8 mouse cellular contexts compared by ENCODE assay signal in the genomic region with DNA sequence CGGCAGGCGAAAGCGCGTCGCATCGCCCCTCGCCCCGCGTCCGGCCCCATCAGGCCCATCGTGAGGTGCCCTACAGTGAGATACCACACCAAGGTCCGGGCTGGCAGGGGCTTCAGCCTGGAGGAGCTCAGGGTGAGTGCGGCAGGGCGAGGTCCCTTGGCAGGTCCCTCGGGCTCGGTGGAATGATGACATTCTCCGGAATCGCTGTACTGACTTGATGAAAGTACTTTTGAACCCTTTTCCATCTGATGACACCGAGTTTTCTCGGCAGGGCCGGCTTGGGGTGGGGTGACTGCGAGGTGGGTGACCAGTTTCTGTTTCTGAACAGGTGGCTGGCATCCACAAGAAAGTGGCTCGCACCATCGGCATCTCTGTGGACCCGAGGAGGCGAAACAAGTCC. TPM values are rescaled to one million over a fixed set of nuclear protein-coding genes. Genes with fewer than 3 reads are reported as not detected.
A peak's percentile ranks its signal among the peaks of the same experiment; 100 is the strongest.
DNase-seq lines count a peak whose midpoint lies in the region; ATAC-seq lines count a peak whose summit lies in the region.
"Not testable (repeated sequence)": the region's sequence is repeated elsewhere in the genome, so short reads cannot be mapped to it uniquely, and the experiment has no call there.

No protein-coding gene starts in this region.

- peak; percentile 22 for DNase-seq in CD4-positive helper T cell, adult 2 months (ENCODE audit: low read depth, low spot score)
- peak; percentile 25 for DNase-seq in cerebellum, adult 9-11 months
- peak; percentile 24 for DNase-seq in hindbrain, embryonic 11.5 days (ENCODE audit: low spot score)

- not testable (repeated sequence) for H3K27me3 ChIP-seq in forebrain, embryonic 15.5 days; hindbrain, embryonic 11.5 days (ENCODE audit: control insufficient read depth, insufficient read depth, low read length); kidney, embryonic 16.5 days (ENCODE audit: insufficient read depth, low read length); liver, embryonic 15.5 days; midbrain, embryonic 15.5 days (replicated peaks); stomach, embryonic 14.5 days (ENCODE audit: control insufficient read depth, insufficient read depth, low read length)

- H3K4me1 ChIP-seq in forebrain, embryonic 15.5 days, result peaks cover 19% of the 10 kb centered on the region
- not testable (repeated sequence) for H3K4me1 ChIP-seq in hindbrain, embryonic 11.5 days (replicated peaks; ENCODE audit: control insufficient read depth, insufficient read depth, low read length); stomach, embryonic 14.5 days (ENCODE audit: control insufficient read depth, insufficient read depth, low read length)
- peaks cover 17% of the 10 kb centered on the region for H3K4me1 ChIP-seq in kidney, embryonic 16.5 days (ENCODE audit: insufficient read depth, low read length)
- peaks cover 23% of the 10 kb centered on the region for H3K4me1 ChIP-seq in liver, embryonic 15.5 days (replicated peaks)
- H3K4me1 ChIP-seq in midbrain, embryonic 15.5 days, result peaks cover 17% of the 10 kb centered on the region

- H3K36me3 ChIP-seq in forebrain, embryonic 15.5 days, result peaks cover 24% of the 10 kb centered on the region
- peaks cover 13% of the 10 kb centered on the region for H3K36me3 ChIP-seq in hindbrain, embryonic 11.5 days (ENCODE audit: control insufficient read depth, insufficient read depth, low read length)
- peaks cover 28% of the 10 kb centered on the region for H3K36me3 ChIP-seq in kidney, embryonic 16.5 days (ENCODE audit: insufficient read depth, low read length)
- peaks cover 33% of the 10 kb centered on the region for H3K36me3 ChIP-seq in liver, embryonic 15.5 days (replicated peaks)
- H3K36me3 ChIP-seq in midbrain, embryonic 15.5 days (replicated peaks), result peaks cover 22% of the 10 kb centered on the region
- peaks cover 23% of the 10 kb centered on the region for H3K36me3 ChIP-seq in stomach, embryonic 14.5 days (ENCODE audit: control insufficient read depth, insufficient read depth, low read length)

- peak overlapping the region; percentile 95 for H3K9ac ChIP-seq in forebrain, embryonic 15.5 days (replicated peaks)
- H3K9ac ChIP-seq in hindbrain, embryonic 11.5 days (ENCODE audit: low read depth, low read length), result peak overlapping the region; percentile 95
- peak overlapping the region; percentile 97 for H3K9ac ChIP-seq in kidney, embryonic 16.5 days (replicated peaks; ENCODE audit: low read length)
- peak overlapping the region; percentile 89 for H3K9ac ChIP-seq in liver, embryonic 15.5 days
- peak overlapping the region; percentile 92 for H3K9ac ChIP-seq in midbrain, embryonic 15.5 days
- H3K9ac ChIP-seq in stomach, embryonic 14.5 days (replicated peaks; ENCODE audit: low read depth, low read length), result peak overlapping the region; percentile 63

- WGBS in forebrain, embryonic 15.5 days, result 1% methylated on average over 26 of the region's 26 CpGs
- 1% methylated on average over 25 of the region's 26 CpGs for WGBS in hindbrain, embryonic 11.5 days
- under 1% methylated on average over 26 of the region's 26 CpGs for WGBS in kidney, embryonic 16.5 days
- 1% methylated on average over 24 of the region's 26 CpGs for WGBS in liver, embryonic 15.5 days (ENCODE audit: insufficient replicate concordance)
- 3% methylated on average over 26 of the region's 26 CpGs for WGBS in midbrain, embryonic 15.5 days
- WGBS in stomach, embryonic 14.5 days, result 1% methylated on average over 25 of the region's 26 CpGs

- H3K4me2 ChIP-seq in forebrain, embryonic 15.5 days (replicated peaks), result peak overlapping the region; percentile 69
- peak overlapping the region; percentile 81 for H3K4me2 ChIP-seq in hindbrain, embryonic 11.5 days (replicated peaks; ENCODE audit: low read depth, low read length)
- H3K4me2 ChIP-seq in kidney, embryonic 16.5 days (replicated peaks; ENCODE audit: low read depth, low read length), result peak overlapping the region; percentile 90
- peak overlapping the region; percentile 87 for H3K4me2 ChIP-seq in liver, embryonic 15.5 days
- H3K4me2 ChIP-seq in midbrain, embryonic 15.5 days, result peak overlapping the region; percentile 81
- H3K4me2 ChIP-seq in stomach, embryonic 14.5 days (replicated peaks; ENCODE audit: low read depth, low read length), result peak overlapping the region; percentile 96

- ATAC-seq in forebrain, embryonic 15.5 days (replicated peaks), result peak; percentile 31; the same call in 1 of the 2 replicates
- 0 out of 2 replicates have a peak, but pooled peaks have one; percentile 19 for ATAC-seq in hindbrain, embryonic 11.5 days (ENCODE audit: low FRiP score)
- ATAC-seq in kidney, embryonic 16.5 days (ENCODE audit: low FRiP score, low TSS enrichment), result 0 out of 2 replicates have a peak, but pooled peaks have one; percentile 3
- not testable (repeated sequence) for ATAC-seq in liver, embryonic 15.5 days (ENCODE audit: insufficient read depth); midbrain, embryonic 15.5 days (replicated peaks); stomach, embryonic 14.5 days (ENCODE audit: insufficient number of reproducible peaks, insufficient read depth, low FRiP score, low read depth)

- not testable (repeated sequence) for H3K9me3 ChIP-seq in forebrain, embryonic 15.5 days; hindbrain, embryonic 11.5 days (ENCODE audit: control insufficient read depth, low read length); kidney, embryonic 16.5 days (ENCODE audit: low read length); liver, embryonic 15.5 days (replicated peaks); midbrain, embryonic 15.5 days; stomach, embryonic 14.5 days (ENCODE audit: control insufficient read depth, low read depth, low read length)

- H3K27ac ChIP-seq in forebrain, embryonic 15.5 days (replicated peaks), result peak overlapping the region; percentile 95; the same call in 1 of the 2 replicates
- H3K27ac ChIP-seq in hindbrain, embryonic 11.5 days (ENCODE audit: low read depth, low read length), result peak overlapping the region; percentile 93
- peak overlapping the region; percentile 93 for H3K27ac ChIP-seq in kidney, embryonic 16.5 days (ENCODE audit: low read length)
- peak overlapping the region; percentile 87 for H3K27ac ChIP-seq in liver, embryonic 15.5 days (replicated peaks)
- peak overlapping the region; percentile 88 for H3K27ac ChIP-seq in midbrain, embryonic 15.5 days
- H3K27ac ChIP-seq in stomach, embryonic 14.5 days (ENCODE audit: low read length), result peak overlapping the region; percentile 84; the same call in 1 of the 2 replicates

- peak overlapping the region; percentile 85 for H3K4me3 ChIP-seq in forebrain, embryonic 15.5 days
- peak overlapping the region; percentile 88 for H3K4me3 ChIP-seq in hindbrain, embryonic 11.5 days (ENCODE audit: low read depth, low read length)
- H3K4me3 ChIP-seq in kidney, embryonic 16.5 days (ENCODE audit: low read length), result peak overlapping the region; percentile 87
- H3K4me3 ChIP-seq in liver, embryonic 15.5 days (replicated peaks), result peak overlapping the region; percentile 84
- H3K4me3 ChIP-seq in midbrain, embryonic 15.5 days, result peak overlapping the region; percentile 60
- H3K4me3 ChIP-seq in stomach, embryonic 14.5 days (ENCODE audit: low read depth, low read length), result peak overlapping the region; percentile 72

RNA-seq across cellular contexts. Expression of a gene that starts 0.7 kb away (rescaled TPM):
- 886 and 899 TPM in 2 replicates for polyA plus RNA-seq in forebrain, embryonic 15.5 days (2015; fragmentation: Nextera tagmentation; extraction: Ambion mirVana)
- polyA plus RNA-seq in hindbrain, embryonic 11.5 days (2014; fragmentation: Nextera tagmentation; extraction: Ambion mirVana), result 1,308 and 1,334 TPM in 2 replicates
- polyA plus RNA-seq in kidney, embryonic 16.5 days (2015; fragmentation: Nextera tagmentation; extraction: Ambion mirVana), result 1,084 and 1,349 TPM in 2 replicates
- polyA plus RNA-seq in liver, embryonic 15.5 days (2015; fragmentation: Nextera tagmentation; extraction: Ambion mirVana), result 785 TPM in 2 replicates
- 632 and 634 TPM in 2 replicates for polyA plus RNA-seq in midbrain, embryonic 15.5 days (2015; fragmentation: Nextera tagmentation; extraction: Ambion mirVana)
- 1,772 and 1,775 TPM in 2 replicates for polyA plus RNA-seq in stomach, embryonic 14.5 days (2014; fragmentation: Nextera tagmentation; extraction: Ambion mirVana)

RNA-seq across cellular contexts. Expression of a gene that starts 14.3 kb away (rescaled TPM):
- polyA plus RNA-seq in forebrain, embryonic 15.5 days (2015; fragmentation: Nextera tagmentation; extraction: Ambion mirVana), result 2.5 and 3.2 TPM in 2 replicates
- 0.10 and 0.45 TPM in 2 replicates for polyA plus RNA-seq in hindbrain, embryonic 11.5 days (2014; fragmentation: Nextera tagmentation; extraction: Ambion mirVana)
- 1.8 and 2.1 TPM in 2 replicates for polyA plus RNA-seq in kidney, embryonic 16.5 days (2015; fragmentation: Nextera tagmentation; extraction: Ambion mirVana)
- 0.30 and 0.45 TPM in 2 replicates for polyA plus RNA-seq in liver, embryonic 15.5 days (2015; fragmentation: Nextera tagmentation; extraction: Ambion mirVana)
- 8.1 TPM in 2 replicates for polyA plus RNA-seq in midbrain, embryonic 15.5 days (2015; fragmentation: Nextera tagmentation; extraction: Ambion mirVana)
- 0.56 and 1.2 TPM in 2 replicates for polyA plus RNA-seq in stomach, embryonic 14.5 days (2014; fragmentation: Nextera tagmentation; extraction: Ambion mirVana)

RNA-seq across cellular contexts. Expression of a gene that starts 40.1 kb away (rescaled TPM):
- 47.0 and 47.2 TPM in 2 replicates for polyA plus RNA-seq in forebrain, embryonic 15.5 days (2015; fragmentation: Nextera tagmentation; extraction: Ambion mirVana)
- polyA plus RNA-seq in hindbrain, embryonic 11.5 days (2014; fragmentation: Nextera tagmentation; extraction: Ambion mirVana), result 39.6 and 45.8 TPM in 2 replicates
- polyA plus RNA-seq in kidney, embryonic 16.5 days (2015; fragmentation: Nextera tagmentation; extraction: Ambion mirVana), result 56.6 and 59.1 TPM in 2 replicates
- 20.8 and 21.2 TPM in 2 replicates for polyA plus RNA-seq in liver, embryonic 15.5 days (2015; fragmentation: Nextera tagmentation; extraction: Ambion mirVana)
- 48.7 and 49.0 TPM in 2 replicates for polyA plus RNA-seq in midbrain, embryonic 15.5 days (2015; fragmentation: Nextera tagmentation; extraction: Ambion mirVana)
- 47.6 and 54.3 TPM in 2 replicates for polyA plus RNA-seq in stomach, embryonic 14.5 days (2014; fragmentation: Nextera tagmentation; extraction: Ambion mirVana)

RNA-seq across cellular contexts. Expression of a gene that starts 55.3 kb away (rescaled TPM):
- polyA plus RNA-seq in forebrain, embryonic 15.5 days (2015; fragmentation: Nextera tagmentation; extraction: Ambion mirVana), result 0.69 and 1.0 TPM in 2 replicates
- polyA plus RNA-seq in hindbrain, embryonic 11.5 days (2014; fragmentation: Nextera tagmentation; extraction: Ambion mirVana), result 4.8 and 5.5 TPM in 2 replicates
- 10.5 and 12.6 TPM in 2 replicates for polyA plus RNA-seq in kidney, embryonic 16.5 days (2015; fragmentation: Nextera tagmentation; extraction: Ambion mirVana)
- 0.76 and 0.96 TPM in 2 replicates for polyA plus RNA-seq in liver, embryonic 15.5 days (2015; fragmentation: Nextera tagmentation; extraction: Ambion mirVana)
- polyA plus RNA-seq in midbrain, embryonic 15.5 days (2015; fragmentation: Nextera tagmentation; extraction: Ambion mirVana), result 1.6 and 2.1 TPM in 2 replicates
- polyA plus RNA-seq in stomach, embryonic 14.5 days (2014; fragmentation: Nextera tagmentation; extraction: Ambion mirVana), result 20.4 and 23.9 TPM in 2 replicates
